Mouse (Mus musculus) left cerebral cortex, adult 2 months (tissue): ENCODE data around the gene L1td1. TPM values are rescaled to one million over a fixed set of nuclear protein-coding genes. Genes with fewer than 3 reads are reported as not detected.

Source experiments
- DNase-seq, 2 experiments: peaks; one replicate each; pipeline ENCODE4 v3.0.0; 2021 to 2022; ENCODE audit warnings: low spot score in 2 of 2, mixed read lengths in 1 of 2; ENCODE audit errors: extremely low spot score in 1 of 2
- H3K27ac ChIP-seq: fragments of 200-600 bp; 2 replicates; pipeline ENCODE4 v1.8.1; 2022
- H3K4me3 ChIP-seq: fragments of 200-600 bp; 2 replicates; pipeline ENCODE4 v1.8.1; 2022
- CTCF ChIP-seq: fragments of 200-600 bp; IDR thresholded peaks from 2 replicates; pipeline ENCODE4 v1.8.1; 2022; ENCODE audit warnings: antibody characterized with exemption, mild to moderate bottlenecking, moderate library complexity
- intact Hi-C: fragments of 180-260 bp; cut with DNase I; formaldehyde crosslinking; loops from one replicate; pipeline ENCODE4 v1.15.1; 2025
- long read RNA-seq, 2 experiments: library from polyadenylated mRNA; stranded (forward); transcript quantifications; one replicate each; pipeline ENCODE4 v2.0.0; 2021; ENCODE audit warnings: borderline mapping rate in 2 of 2
- total RNA-seq, 2 experiments: library from RNA; stranded (reverse); gene quantifications; 2 replicates each; pipeline ENCODE4 v1.2.3; 2021

Gene L1td1
- total RNA-seq = not detected
- long read RNA-seq, experiment 1 = 0 reads
- long read RNA-seq, experiment 2 = 0 reads

DNA sequence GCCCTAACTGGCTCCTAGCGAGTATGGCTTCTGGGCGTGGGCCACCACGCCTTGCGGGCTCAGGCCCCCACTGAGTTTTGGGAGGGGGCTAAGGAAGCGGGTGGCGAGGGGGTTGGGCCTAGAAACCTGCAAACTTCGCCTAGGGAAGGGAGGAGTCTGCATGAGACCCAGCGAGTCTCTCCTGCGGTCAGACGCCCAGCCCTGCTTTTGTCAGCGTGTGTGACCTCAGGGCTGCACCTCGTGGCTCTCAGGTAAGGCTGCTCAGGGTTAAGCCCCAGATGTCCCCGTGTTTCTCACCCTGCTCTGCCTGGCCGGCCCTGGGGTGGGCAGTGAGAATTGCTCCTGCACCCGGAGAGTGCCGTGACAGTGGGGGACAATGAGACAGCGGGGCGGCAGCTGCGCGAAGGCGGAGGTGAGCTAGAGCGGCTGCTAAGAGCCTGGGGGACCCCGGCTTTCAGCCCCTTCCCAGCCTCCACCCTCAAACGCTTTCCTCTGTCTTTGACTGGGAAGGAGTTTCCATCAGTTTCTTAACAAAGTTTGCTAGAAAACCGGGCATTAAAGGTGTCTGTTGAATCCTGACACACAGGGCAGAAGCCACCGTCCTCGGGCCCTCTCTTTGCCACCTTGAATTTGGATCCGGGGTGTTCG lies at the start of gene L1td1:
TSS of gene L1td1 (plus strand) at position 145 of the 648 bp plus-strand sequence.
- intact Hi-C loops = no loop called here
- no peak within 1 kb of the TSS for H3K4me3 ChIP-seq
- no peak for TF ChIP-seq CTCF

DNA sequence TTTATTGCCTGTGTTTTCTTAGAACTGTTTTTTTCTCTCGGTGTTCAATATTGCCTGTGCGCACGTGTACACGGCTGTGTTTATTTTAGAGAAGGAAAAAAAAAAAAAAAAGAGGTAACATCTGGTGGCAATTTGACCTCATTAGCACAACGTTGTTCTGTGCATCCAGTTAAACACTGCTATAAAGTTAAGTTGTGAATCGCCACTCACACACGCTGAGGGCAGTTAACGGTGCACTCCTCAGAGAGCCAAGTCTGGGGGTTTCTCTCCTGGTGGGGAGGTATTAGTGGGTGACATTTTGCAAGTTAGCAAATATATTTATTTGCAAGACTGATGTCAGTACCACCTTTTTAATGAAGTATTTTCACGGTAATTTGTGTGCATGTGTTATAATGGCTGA lies 49.0 kb upstream of the L1td1 start:
- no peak for TF ChIP-seq CTCF
- H3K27ac ChIP-seq = no peak overlapping the region
- intact Hi-C loops = no loop called here
- no peak for DNase-seq
- H3K4me3 ChIP-seq = no peak overlapping the region

More for the DNA sequence above, at the start of gene L1td1:
- H3K27ac ChIP-seq = no peak within 1 kb of the TSS
- DNase-seq = no peak

DNA sequence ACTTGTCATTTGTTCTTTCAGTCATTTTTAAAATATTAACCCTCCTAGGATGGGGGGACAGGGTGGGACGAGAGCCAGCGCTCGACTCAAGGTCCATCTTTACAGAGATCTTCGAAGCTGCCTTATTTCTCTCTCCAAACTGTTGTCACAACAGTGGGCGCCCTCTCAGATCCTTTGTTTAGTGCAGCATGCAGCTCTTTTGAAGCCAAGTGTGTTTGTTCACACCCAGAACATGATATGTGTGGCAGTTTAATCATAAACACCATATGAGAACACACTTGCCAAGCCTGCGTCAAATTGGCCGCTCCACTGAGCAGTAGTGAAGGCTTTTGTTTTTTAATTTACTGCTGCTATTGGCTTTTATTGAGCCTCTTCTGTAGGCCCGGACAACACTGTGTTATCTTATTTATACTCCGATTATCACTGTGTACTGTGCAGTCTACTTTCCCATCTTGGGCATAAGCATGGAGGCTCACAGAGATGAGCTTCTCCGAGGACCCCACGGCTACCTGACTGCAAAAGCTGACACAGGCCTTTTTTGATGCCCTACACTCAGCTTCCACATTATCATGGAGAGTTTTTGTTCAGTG lies 39.8 kb upstream of the L1td1 start:
- intact Hi-C loops = no loop called here
- DNase-seq = no peak
- TF ChIP-seq CTCF = no peak
- no peak overlapping the region for H3K4me3 ChIP-seq
- no peak overlapping the region for H3K27ac ChIP-seq

DNA sequence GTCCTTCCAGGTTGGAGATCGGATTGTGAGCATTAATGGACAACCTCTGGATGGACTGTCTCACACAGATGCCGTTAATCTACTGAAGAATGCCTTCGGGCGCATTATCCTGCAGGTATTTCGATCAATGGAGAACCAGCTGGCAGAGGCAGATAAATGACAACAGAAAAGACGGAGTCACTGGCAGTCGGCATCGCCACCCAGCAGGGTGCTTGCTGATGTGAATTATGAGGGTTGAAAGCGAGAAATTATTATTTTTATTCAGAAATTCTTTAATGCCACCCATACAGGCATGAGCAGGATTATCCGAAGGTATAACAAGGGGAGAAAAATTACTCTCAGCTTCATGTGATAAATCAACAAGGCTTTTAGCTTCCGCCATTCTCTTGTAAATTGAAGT lies 38.4 kb upstream of the L1td1 start:
- no peak overlapping the region for H3K4me3 ChIP-seq
- DNase-seq = no peak
- no peak for TF ChIP-seq CTCF
- no peak overlapping the region for H3K27ac ChIP-seq
- intact Hi-C loops = no loop called here

DNA sequence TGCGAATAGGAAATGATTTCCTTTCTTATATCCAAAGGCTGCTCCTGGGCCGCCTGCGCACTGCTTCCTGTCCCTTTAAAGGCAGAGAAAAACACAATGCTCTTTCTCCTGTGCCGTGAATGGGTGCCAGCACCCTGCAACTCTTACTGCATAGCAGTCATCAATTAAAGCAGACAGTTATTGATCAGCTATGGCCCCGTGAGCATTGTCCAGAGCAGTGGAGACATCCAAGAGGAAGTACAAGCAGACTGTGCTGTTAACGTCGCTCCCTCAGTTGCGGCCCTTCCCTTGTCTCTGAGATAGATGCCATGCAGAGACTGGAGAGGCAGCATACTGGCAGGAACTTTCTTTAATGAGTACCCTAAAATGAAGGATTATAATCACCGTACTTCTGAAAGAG lies 38.0 kb upstream of the L1td1 start:
- no peak overlapping the region for H3K27ac ChIP-seq
- no peak for TF ChIP-seq CTCF
- no peak overlapping the region for H3K4me3 ChIP-seq
- DNase-seq = no peak
- intact Hi-C loops = no loop called here

DNA sequence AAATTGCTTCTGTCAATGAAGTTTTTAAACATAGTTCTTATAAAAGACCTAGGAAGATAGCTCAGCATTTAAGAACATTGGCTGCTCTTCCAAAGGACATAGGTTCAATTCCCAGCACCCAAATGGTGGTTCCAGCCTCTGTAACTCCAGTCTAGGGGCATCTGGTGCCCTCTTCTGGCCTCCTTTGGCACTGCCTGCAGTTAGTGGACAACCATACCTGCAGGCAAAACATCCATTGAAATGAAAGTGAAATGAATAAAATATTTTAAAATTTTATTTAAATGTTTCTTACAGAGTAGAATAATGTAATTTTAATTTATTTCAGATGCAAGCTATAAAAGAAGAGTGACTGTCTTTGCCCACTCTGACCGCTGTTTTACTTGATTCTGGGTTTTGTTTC lies 36.5 kb upstream of the L1td1 start:
- TF ChIP-seq CTCF = peak; percentile 20; the same call in 1 of the 2 replicates
- intact Hi-C loops = no loop called here
- Histone ChIP-seq H3K4me3 (no peak overlapping the region), H3K27ac (no peak overlapping the region)
- no peak for DNase-seq

DNA sequence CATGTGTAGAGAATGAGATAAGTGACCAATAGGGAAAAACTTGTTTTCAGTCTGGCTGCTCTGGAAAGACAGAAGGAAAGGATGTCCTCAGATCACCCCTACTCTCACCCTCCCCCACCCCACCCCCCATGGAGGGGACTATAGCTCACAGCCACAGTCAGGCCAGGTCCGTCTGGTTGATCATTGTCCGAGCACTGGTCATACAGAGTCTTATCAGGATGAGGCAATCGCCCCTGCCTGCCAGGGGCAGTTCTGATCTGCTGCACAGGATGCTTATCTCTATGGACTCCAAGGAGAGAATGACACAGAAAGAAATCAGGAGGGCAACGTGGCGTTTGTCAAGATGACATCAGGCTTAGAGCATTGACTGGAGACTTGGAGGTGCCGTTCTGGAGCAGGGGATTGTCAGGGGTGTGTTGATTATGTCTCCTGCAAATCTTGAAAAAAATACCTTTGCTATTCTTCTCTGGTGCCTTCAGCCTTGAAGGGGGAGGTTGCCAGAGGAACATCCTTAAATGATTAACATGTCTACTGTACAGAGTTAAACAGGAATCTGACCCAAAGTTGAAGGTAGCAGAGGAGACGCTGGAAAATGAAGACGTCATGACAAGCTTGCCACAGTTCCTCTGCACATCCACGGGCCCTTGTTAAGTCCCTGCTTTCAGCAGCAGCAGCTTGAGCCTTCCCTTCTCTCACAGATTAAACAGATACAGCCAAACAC lies 32.9 kb upstream of the L1td1 start:
- intact Hi-C loops = no loop called here
- TF ChIP-seq CTCF = no peak
- H3K27ac ChIP-seq = no peak overlapping the region
- DNase-seq = no peak
- H3K4me3 ChIP-seq = no peak overlapping the region

DNA sequence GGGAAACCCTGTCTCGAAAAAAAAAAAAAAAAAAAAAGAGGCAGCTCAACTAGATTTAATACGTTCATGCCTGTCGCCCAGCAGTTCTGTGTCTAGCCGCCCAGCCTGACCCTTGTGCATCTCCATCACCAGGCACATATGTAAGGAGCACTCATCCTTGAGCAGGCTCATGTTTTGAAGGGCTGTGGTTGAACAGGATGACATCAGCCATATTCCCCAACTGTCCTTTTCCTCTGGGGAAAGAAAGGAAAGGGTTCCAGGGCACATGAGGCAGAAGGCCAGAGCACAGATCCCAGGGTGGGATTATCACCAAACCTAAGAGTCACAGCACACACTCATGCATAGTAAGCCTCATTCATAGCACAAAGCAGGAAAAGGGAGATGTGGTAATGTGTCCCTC lies 28.6 kb upstream of the L1td1 start:
- intact Hi-C loops = no loop called here
- Histone ChIP-seq H3K27ac (no peak overlapping the region), H3K4me3 (no peak overlapping the region)
- DNase-seq = no peak
- no peak for TF ChIP-seq CTCF

DNA sequence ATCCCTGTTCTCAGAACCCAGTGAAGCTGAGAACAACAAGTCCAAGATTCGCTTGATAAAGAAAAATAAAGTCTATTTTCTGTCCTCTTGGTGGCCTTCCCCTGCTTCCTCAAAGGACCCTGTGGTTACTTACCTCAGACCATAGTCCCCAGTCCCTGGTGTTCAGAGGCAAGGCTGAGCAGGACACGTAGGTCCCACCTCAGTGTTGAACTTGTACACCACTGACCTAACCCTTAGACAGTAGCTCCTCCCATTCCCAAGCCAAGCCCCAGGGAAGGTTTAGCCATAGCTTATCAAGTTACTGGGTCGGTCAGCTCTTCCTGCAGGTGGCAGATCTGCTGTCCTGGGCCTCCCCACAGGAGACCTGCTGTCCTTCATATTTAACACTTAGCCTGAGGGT lies 27.6 kb upstream of the L1td1 start:
- DNase-seq = no peak
- intact Hi-C loops = no loop called here
- Histone ChIP-seq H3K4me3 (no peak overlapping the region), H3K27ac (no peak overlapping the region)
- TF ChIP-seq CTCF = no peak

DNA sequence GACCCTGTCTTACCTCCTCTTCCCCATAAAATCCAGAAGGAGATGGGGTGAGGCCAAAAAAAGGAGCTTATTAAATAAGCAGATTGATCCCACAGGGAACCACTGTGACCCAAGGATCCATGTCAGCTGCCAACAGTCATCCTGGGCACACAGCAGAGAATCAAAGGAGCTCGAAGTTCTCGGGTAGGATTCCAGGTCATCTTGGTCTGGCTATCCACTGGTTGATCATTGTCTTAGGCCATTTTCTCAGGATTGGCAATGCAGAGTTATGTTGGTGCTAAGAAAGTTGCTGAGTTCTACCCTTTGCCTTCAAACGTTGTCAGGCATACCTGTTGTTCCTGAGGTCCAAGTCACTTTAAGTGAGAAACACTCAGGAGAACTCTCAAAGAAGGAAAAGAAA lies 26.4 kb upstream of the L1td1 start:
- TF ChIP-seq CTCF = no peak
- Histone ChIP-seq H3K27ac (no peak overlapping the region), H3K4me3 (no peak overlapping the region)
- DNase-seq = no peak
- intact Hi-C loops = loop anchor here (5.0 to 10.0 kb wide), 3 partner anchors 198 to 945 kb away; no protein-coding TSS in a partner anchor

DNA sequence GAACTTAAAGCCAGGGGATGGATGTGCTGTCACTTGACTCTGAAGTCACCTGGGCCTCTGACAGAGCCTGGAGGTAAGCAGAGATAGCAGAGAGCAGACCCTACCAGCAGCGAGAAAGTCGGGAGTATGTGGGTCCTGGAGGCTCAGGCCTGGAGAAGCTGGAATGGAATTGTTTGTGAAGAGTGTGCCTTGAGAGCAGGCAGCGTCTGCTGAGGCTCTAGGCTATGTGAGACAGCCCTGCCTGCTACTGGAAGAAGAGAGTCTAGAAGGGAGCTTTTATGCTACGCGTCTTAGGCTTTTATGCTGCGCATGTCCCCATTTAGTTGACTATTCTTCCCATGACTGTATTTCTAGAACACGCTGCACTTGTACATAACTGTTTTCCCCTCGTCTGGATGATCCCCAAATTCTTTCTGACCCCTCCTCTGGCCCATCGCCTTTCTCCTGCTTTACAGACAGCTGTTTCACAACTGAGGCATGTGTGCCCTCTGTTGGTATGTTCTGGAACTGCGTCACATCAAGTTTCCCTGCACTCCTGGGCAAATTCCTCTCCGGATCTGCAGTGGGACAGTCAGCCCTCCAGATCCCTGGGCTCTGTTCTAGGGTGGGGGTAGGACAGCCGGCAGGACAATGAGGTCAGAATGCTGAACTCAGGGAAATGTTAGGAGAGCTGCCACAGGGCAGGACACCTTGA lies 24.2 kb upstream of the L1td1 start:
- Histone ChIP-seq H3K27ac (no peak overlapping the region), H3K4me3 (no peak overlapping the region)
- peak; percentile 87 for TF ChIP-seq CTCF
- DNase-seq = peak; percentile 64 to 80
- intact Hi-C loops = loop anchor here (1.0 to 10.0 kb wide), 4 partner anchors 157 to 948 kb away; no protein-coding TSS in a partner anchor

DNA sequence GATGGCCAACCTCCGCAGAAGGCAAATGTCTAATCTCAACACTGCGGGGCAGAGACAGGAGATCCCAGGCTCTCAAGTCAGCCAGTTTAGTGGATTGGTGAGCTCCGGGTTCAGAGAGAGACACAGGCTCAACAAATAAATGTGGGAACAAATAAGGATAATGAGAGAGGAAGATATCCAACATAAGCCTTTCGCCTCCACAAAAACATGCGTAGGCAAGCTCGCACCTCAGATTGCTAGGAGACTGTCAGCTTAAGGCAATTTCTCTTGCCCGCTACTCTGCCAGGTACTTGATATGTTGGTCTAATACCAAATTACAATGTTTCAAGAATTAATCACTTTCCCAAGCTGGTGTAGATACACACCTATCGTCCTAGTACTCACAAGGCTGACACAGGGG lies 15.6 kb upstream of the L1td1 start:
- no peak overlapping the region for H3K27ac ChIP-seq
- no peak overlapping the region for H3K4me3 ChIP-seq
- DNase-seq = no peak
- TF ChIP-seq CTCF = no peak
- intact Hi-C loops = no loop called here
